Mouse (Mus musculus) embryonic facial prominence, embryonic 15.5 days (tissue): Measurements from ENCODE around the gene Prelp. TPM values are rescaled to one million over a fixed set of nuclear protein-coding genes. Genes with fewer than 3 reads are reported as not detected.

ENCODE experiments used
- ATAC-seq: fragments of 200-750 bp; cut with Nextera tagmentation; 2 replicates; pipeline ENCODE4 v1.8.0; 2017; ENCODE audit warnings: low read depth, moderate TSS enrichment; ENCODE audit not compliant: insufficient number of reproducible peaks, low FRiP score, low TSS enrichment
- H3K27ac ChIP-seq: fragments of 300-500 bp; sonication (generic); replicated peaks from 2 replicates; pipeline ENCODE4 v1.5.1; 2015; ENCODE audit warnings: mild to moderate bottlenecking, inconsistent platforms
- H3K27me3 ChIP-seq: fragments of 300-500 bp; sonication (generic); 2 replicates; pipeline ENCODE4 v1.6.1; 2015; ENCODE audit warnings: inconsistent platforms
- H3K36me3 ChIP-seq: fragments of 300-500 bp; sonication (generic); 2 replicates; pipeline ENCODE4 v1.6.1; 2015; ENCODE audit warnings: mild to moderate bottlenecking, inconsistent platforms
- H3K4me1 ChIP-seq: fragments of 300-500 bp; sonication (generic); 2 replicates; pipeline ENCODE4 v1.6.1; 2015; ENCODE audit warnings: inconsistent platforms
- H3K4me2 ChIP-seq: fragments of 300-500 bp; sonication (generic); replicated peaks from 2 replicates; pipeline ENCODE4 v1.6.1; 2015; ENCODE audit warnings: mild to moderate bottlenecking, inconsistent platforms
- H3K4me3 ChIP-seq: fragments of 300-500 bp; sonication (generic); replicated peaks from 2 replicates; pipeline ENCODE4 v1.5.1; 2015; ENCODE audit warnings: mild to moderate bottlenecking, inconsistent platforms
- H3K9ac ChIP-seq: fragments of 300-500 bp; sonication (generic); 2 replicates; pipeline ENCODE4 v1.6.1; 2015; ENCODE audit warnings: inconsistent platforms
- H3K9me3 ChIP-seq: fragments of 300-500 bp; sonication (generic); replicated peaks from 2 replicates; pipeline ENCODE4 v1.6.1; 2016; ENCODE audit warnings: inconsistent platforms
- WGBS: fragments of 180-500 bp; shearing (Covaris S2); methylation state at CpG from one replicate; pipeline ENCODE4 v1.1.7; 2015; 5-methylcytosine and 5-hydroxymethylcytosine counted together
- polyA plus RNA-seq: library from polyadenylated mRNA; unstranded; fragments of >200 nt; fragmentation: Nextera tagmentation; extraction: Ambion mirVana; gene quantifications from 2 replicates; pipeline ENCODE4 v1.2.1, GENCODE M21; 2015

Prelp gene
- polyA plus RNA-seq, 1 experiment from 2014 or later, result 8.2 TPM

GRCm38 (mm10) chr1:133954009-133954408 lies 32.8 kb upstream of the Prelp start:
- peaks cover 29% of the 10 kb centered on the region for H3K4me1 ChIP-seq
- no peak overlapping the region for H3K9ac ChIP-seq
- 36% methylated on average over 2 of the region's 2 CpGs for WGBS
- ATAC-seq, result no peak
- H3K27me3 ChIP-seq, result no peaks in the 10 kb centered on the region
- H3K36me3 ChIP-seq, result no peaks in the 10 kb centered on the region
- no peak overlapping the region for H3K27ac ChIP-seq
- H3K4me3 ChIP-seq, result no peak overlapping the region
- no peak overlapping the region for H3K4me2 ChIP-seq
- H3K9me3 ChIP-seq, result no peaks in the 10 kb centered on the region

DNA sequence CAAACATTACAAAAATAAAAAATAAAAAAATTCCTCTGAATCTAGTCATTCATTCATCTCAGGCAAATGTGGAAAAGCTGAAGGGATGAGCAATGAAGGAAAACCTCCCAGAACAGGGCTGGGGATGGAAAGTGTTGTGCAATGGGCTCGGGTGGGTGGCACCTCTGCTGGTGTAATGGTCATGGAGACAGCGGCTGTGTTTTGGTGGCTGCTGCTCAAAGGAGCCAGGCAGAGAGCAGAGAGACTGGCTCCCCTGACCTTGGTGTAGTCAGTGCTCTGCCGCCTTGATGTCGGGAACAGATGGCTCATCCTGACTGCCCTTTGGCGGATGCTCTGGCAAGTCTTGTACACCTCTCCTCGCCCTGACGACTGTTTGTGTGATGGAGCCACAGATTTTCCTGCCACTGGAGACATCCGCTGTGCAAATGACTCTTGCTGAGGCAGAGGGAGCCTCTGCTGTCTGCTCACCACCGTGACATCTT lies 32.1 kb upstream of the Prelp start:
- Histone ChIP-seq H3K4me3 (no peak overlapping the region), H3K9me3 (no peaks in the 10 kb centered on the region), H3K27ac (no peak overlapping the region), H3K4me2 (no peak overlapping the region), H3K4me1 (peaks cover 29% of the 10 kb centered on the region), H3K27me3 (no peaks in the 10 kb centered on the region), H3K9ac (no peak overlapping the region), H3K36me3 (no peaks in the 10 kb centered on the region)
- WGBS, result 38% methylated on average over 9 of the region's 9 CpGs
- no peak for ATAC-seq

- WGBS, result 45% methylated on average over 6 of the region's 6 CpGs
- H3K9ac ChIP-seq, result no peak overlapping the region
- 0 out of 2 replicates have a peak overlapping the region, but pooled peaks have one; percentile 25 for H3K27ac ChIP-seq
- H3K4me3 ChIP-seq, result no peak overlapping the region
- H3K27me3 ChIP-seq, result no peaks in the 10 kb centered on the region
- H3K9me3 ChIP-seq, result no peaks in the 10 kb centered on the region
- no peak overlapping the region for H3K4me2 ChIP-seq
- H3K36me3 ChIP-seq, result no peaks in the 10 kb centered on the region
- ATAC-seq, result no peak
- H3K4me1 ChIP-seq, result peaks cover 29% of the 10 kb centered on the region
These were observed 30.4 kb upstream of the Prelp start for GRCm38 (mm10) chr1:133951598-133951997.

DNA sequence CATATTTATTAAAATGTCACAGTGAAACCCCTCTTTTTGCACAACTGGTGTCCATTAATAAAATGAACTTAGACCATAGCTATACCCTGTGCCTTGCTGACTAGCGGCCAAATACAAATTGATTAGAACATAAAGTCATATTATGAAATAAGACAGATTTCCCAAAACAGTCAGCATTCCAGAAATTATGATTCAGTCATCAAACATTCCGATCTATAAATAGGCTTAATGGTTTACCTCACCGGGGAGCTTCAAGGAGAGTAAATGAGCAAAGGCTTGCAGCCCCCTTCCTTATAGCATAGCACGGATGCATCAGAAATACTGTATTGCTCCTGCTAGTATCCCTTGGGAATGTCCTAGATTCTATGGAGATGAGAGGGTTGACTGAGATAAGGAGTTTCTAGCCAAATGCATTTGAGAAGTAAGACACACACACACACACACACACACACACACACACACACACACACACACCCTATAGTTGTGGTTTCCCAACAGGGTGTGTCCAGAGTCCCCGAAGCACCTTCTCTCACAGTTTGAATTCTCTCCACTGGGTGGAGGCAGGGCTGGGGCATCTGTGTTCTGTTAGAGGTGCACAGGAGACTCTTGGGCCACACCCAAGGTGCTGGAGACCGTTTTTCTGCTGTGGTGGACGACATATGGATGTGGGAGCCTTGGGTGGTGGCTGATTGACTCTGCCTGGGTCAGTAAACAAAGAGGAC lies 29.0 kb upstream of the Prelp start:
- Histone ChIP-seq H3K9ac (no peak overlapping the region), H3K9me3 (no peaks in the 10 kb centered on the region), H3K4me3 (no peak overlapping the region), H3K4me2 (no peak overlapping the region), H3K27ac (no peak overlapping the region), H3K27me3 (no peaks in the 10 kb centered on the region), H3K36me3 (no peaks in the 10 kb centered on the region), H3K4me1 (peaks cover 29% of the 10 kb centered on the region)
- ATAC-seq, result no peak
- WGBS, result 39% methylated on average over 7 of the region's 7 CpGs

- no peak overlapping the region for H3K27ac ChIP-seq
- 88% methylated on average over 3 of the region's 3 CpGs for WGBS
These were observed 23.9 kb upstream of the Prelp start for GRCm38 (mm10) chr1:133945106-133945505.

DNA sequence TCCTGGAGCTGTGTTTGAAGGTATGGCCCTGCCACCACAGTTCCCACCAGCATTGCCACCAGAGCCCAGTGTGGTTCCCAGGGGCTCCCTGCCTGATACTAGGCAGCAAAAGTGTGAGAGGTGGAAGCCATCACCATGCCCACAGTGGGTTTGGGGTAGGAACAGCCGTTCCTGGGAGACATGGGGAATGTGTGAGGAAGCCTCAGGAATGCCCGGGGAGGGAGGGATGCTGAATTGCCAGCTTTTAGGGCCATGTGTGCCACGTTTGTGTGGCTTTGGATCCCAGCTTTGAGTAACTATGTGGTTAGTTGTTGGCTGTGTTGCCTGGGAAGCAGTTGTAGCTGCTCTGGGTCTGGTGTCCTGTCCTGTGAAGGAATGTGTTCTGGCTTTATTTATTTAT lies 20.7 kb upstream of the Prelp start:
- Histone ChIP-seq H3K4me2 (no peak overlapping the region), H3K27ac (peak overlapping the region; percentile 79), H3K9me3 (no peaks in the 10 kb centered on the region), H3K4me3 (no peak overlapping the region), H3K27me3 (no peaks in the 10 kb centered on the region), H3K9ac (no peak overlapping the region), H3K36me3 (no peaks in the 10 kb centered on the region), H3K4me1 (peaks cover 16% of the 10 kb centered on the region)
- 41% methylated on average over 3 of the region's 3 CpGs for WGBS
- peak; percentile 80 for ATAC-seq

More at GRCm38 (mm10) chr1:133945106-133945505, 23.9 kb upstream of the Prelp start:
- Histone ChIP-seq H3K9ac (no peak overlapping the region), H3K4me1 (peaks cover 16% of the 10 kb centered on the region), H3K4me2 (no peak overlapping the region), H3K9me3 (no peaks in the 10 kb centered on the region), H3K36me3 (no peaks in the 10 kb centered on the region), H3K4me3 (no peak overlapping the region), H3K27me3 (no peaks in the 10 kb centered on the region)
- ATAC-seq, result no peak

GRCm38 (mm10) chr1:133941158-133941860 lies 20.1 kb upstream of the Prelp start:
- H3K27ac ChIP-seq, result peak overlapping the region; percentile 79
- H3K36me3 ChIP-seq, result no peaks in the 10 kb centered on the region
- H3K4me3 ChIP-seq, result no peak overlapping the region
- H3K9ac ChIP-seq, result no peak overlapping the region
- ATAC-seq, result peak; percentile 81
- peaks cover 16% of the 10 kb centered on the region for H3K4me1 ChIP-seq
- H3K9me3 ChIP-seq, result no peaks in the 10 kb centered on the region
- 32% methylated on average over 11 of the region's 11 CpGs for WGBS
- no peak overlapping the region for H3K4me2 ChIP-seq
- H3K27me3 ChIP-seq, result no peaks in the 10 kb centered on the region

DNA sequence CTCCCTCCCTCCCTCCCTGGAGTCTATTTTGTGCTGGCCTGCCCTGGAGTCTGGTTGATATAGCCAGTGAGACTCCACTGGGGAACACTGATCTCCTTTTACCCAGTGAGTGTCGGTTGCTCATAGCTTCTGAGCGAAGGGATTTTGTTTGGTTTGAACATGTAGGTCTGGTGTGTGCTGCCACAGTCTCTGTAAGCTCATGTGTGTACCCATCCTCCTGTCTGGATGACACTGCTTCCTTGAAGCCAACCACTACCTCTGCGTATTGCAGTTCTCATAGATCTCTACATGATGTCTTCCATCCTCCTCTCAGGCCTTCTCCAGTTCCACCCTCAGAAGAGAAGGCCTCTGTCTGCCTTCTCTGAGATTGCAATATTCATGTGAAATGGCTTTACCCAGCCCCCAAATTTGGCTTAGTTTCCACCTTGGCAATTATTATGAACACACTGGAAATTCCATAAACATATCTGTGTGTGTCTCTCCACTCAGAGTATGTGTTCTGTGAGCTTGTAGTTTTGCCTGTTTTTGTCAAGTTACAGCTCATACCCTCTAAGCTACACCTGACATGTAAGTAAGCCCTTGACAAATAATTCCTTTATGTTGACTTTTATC lies 19.4 kb upstream of the Prelp start:
- H3K4me1 ChIP-seq, result peaks cover 16% of the 10 kb centered on the region
- no peaks in the 10 kb centered on the region for H3K9me3 ChIP-seq
- no peak overlapping the region for H3K4me3 ChIP-seq
- no peak for ATAC-seq
- no peak overlapping the region; the same call in 1 of the 2 replicates for H3K27ac ChIP-seq
- no peak overlapping the region for H3K4me2 ChIP-seq
- WGBS, result 75% methylated on average over 3 of the region's 3 CpGs
- H3K27me3 ChIP-seq, result no peaks in the 10 kb centered on the region
- no peaks in the 10 kb centered on the region for H3K36me3 ChIP-seq
- no peak overlapping the region for H3K9ac ChIP-seq

- no peaks in the 10 kb centered on the region for H3K36me3 ChIP-seq
- WGBS, result 79% methylated on average over 8 of the region's 8 CpGs
- peaks cover 16% of the 10 kb centered on the region for H3K4me1 ChIP-seq
- H3K4me2 ChIP-seq, result no peak overlapping the region
- ATAC-seq, result no peak
- H3K9ac ChIP-seq, result no peak overlapping the region
- no peaks in the 10 kb centered on the region for H3K27me3 ChIP-seq
- no peak overlapping the region for H3K27ac ChIP-seq
- H3K9me3 ChIP-seq, result no peaks in the 10 kb centered on the region
- H3K4me3 ChIP-seq, result no peak overlapping the region
These were observed 18.5 kb upstream of the Prelp start for GRCm38 (mm10) chr1:133939708-133940107.

DNA sequence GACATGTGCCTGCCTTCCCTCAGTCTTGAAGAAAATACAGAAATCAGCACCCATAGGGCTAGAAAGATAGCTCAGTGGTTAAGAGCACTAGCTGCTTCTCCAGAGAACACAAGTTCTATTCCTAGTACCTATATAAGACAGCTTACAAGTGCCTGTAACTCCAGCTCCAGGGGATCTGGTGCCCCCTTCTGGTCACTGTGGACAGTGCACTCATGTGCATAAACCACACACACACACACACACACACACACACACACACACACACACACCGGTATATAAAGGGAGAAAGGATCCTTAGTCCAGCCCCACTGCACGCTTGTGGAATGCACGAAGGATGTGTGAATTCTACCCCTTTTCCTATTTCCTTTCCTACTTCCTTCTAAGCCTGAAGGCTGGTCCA lies 15.0 kb upstream of the Prelp start:
- no peak overlapping the region for H3K4me3 ChIP-seq
- no peaks in the 10 kb centered on the region for H3K36me3 ChIP-seq
- H3K9ac ChIP-seq, result no peak overlapping the region
- no peaks in the 10 kb centered on the region for H3K27me3 ChIP-seq
- H3K9me3 ChIP-seq, result no peaks in the 10 kb centered on the region
- no peak overlapping the region for H3K27ac ChIP-seq
- H3K4me1 ChIP-seq, result peaks cover 18% of the 10 kb centered on the region
- no peak for ATAC-seq
- WGBS, result 91% methylated on average over 3 of the region's 3 CpGs
- no peak overlapping the region for H3K4me2 ChIP-seq

GRCm38 (mm10) chr1:133934354-133934963 lies 13.2 kb upstream of the Prelp start:
- H3K4me3 ChIP-seq, result no peak overlapping the region
- no peaks in the 10 kb centered on the region for H3K27me3 ChIP-seq
- H3K4me1 ChIP-seq, result peaks cover 14% of the 10 kb centered on the region
- ATAC-seq, result no peak
- H3K9me3 ChIP-seq, result no peaks in the 10 kb centered on the region
- no peak overlapping the region for H3K9ac ChIP-seq
- H3K36me3 ChIP-seq, result no peaks in the 10 kb centered on the region
- no peak overlapping the region for H3K27ac ChIP-seq
- no peak overlapping the region for H3K4me2 ChIP-seq
- WGBS, result 83% methylated on average over 10 of the region's 10 CpGs
